Mouse (Mus musculus): ENCODE data around the gene Trcg1.

The Trcg1 gene

GRCm38 (mm10) chr9:57232341-57232940 lies 3.9 kb upstream of the Trcg1 start:
- DNase-seq (ENCODE audit: low read depth, low spot score) = no peak

GRCm38 (mm10) chr9:57233142-57233541 lies 3.2 kb upstream of the Trcg1 start:
- DNase-seq (ENCODE audit: low read depth, low spot score) = no peak

GRCm38 (mm10) chr9:57233767-57234166 lies 2.6 kb upstream of the Trcg1 start:
- DNase-seq (ENCODE audit: low read depth, low spot score) = no peak

- DNase-seq (ENCODE audit: low read depth, low spot score) = no peak
Measured at GRCm38 (mm10) chr9:57237705-57238104, 1.3 kb downstream of the Trcg1 start.

- DNase-seq (ENCODE audit: low read depth, low spot score) = no peak
Measured at GRCm38 (mm10) chr9:57238220-57238619, 1.9 kb downstream of the Trcg1 start.

- DNase-seq (ENCODE audit: low read depth, low spot score) = no peak
Measured at GRCm38 (mm10) chr9:57241111-57241510, 4.8 kb downstream of the Trcg1 start.

GRCm38 (mm10) chr9:57242916-57243315 lies 6.6 kb downstream of the Trcg1 start:
- no peak for DNase-seq (ENCODE audit: low read depth, low spot score)

- DNase-seq (ENCODE audit: low read depth, low spot score) = no peak
Measured at GRCm38 (mm10) chr9:57244106-57244685, 7.8 kb downstream of the Trcg1 start.

GRCm38 (mm10) chr9:57246482-57246881 lies 10.1 kb downstream of the Trcg1 start:
- no peak for DNase-seq (ENCODE audit: low read depth, low spot score)

GRCm38 (mm10) chr9:57247201-57247671 lies 10.9 kb downstream of the Trcg1 start:
- no peak for DNase-seq (ENCODE audit: low read depth, low spot score)

- no peak for DNase-seq (ENCODE audit: low read depth, low spot score)
Measured at GRCm38 (mm10) chr9:57248030-57248942, 11.9 kb downstream of the Trcg1 start.

GRCm38 (mm10) chr9:57250026-57250425 lies 13.7 kb downstream of the Trcg1 start:
- no peak for DNase-seq (ENCODE audit: low read depth, low spot score)

GRCm38 (mm10) chr9:57251139-57251538 lies 14.8 kb downstream of the Trcg1 start:
- DNase-seq (ENCODE audit: low read depth, low spot score) = no peak

- DNase-seq (ENCODE audit: low read depth, low spot score) = no peak
Measured at GRCm38 (mm10) chr9:57254061-57254460, 17.7 kb downstream of the Trcg1 start.

GRCm38 (mm10) chr9:57254823-57255495 lies 18.6 kb downstream of the Trcg1 start:
- DNase-seq (ENCODE audit: low read depth, low spot score) = no peak

GRCm38 (mm10) chr9:57256309-57256708 lies 20.0 kb downstream of the Trcg1 start:
- no peak for DNase-seq (ENCODE audit: low read depth, low spot score)

GRCm38 (mm10) chr9:57256861-57257260 lies 20.5 kb downstream of the Trcg1 start:
- no peak for DNase-seq (ENCODE audit: low read depth, low spot score)

- DNase-seq (ENCODE audit: low read depth, low spot score) = no peak
Measured at GRCm38 (mm10) chr9:57257627-57258026, 21.3 kb downstream of the Trcg1 start.

- DNase-seq (ENCODE audit: low read depth, low spot score) = peak; percentile 74
Measured at GRCm38 (mm10) chr9:57259736-57260135, 23.4 kb downstream of the Trcg1 start.

GRCm38 (mm10) chr9:57260940-57261339 lies 24.6 kb downstream of the Trcg1 start:
- DNase-seq (ENCODE audit: low read depth, low spot score) = no peak

- no peak for DNase-seq (ENCODE audit: low read depth, low spot score)
Measured at GRCm38 (mm10) chr9:57261516-57261912, 25.2 kb downstream of the Trcg1 start.

Data from retina, adult 2 months (tissue).